Mouse (Mus musculus) heart, postnatal 0 days (tissue): ENCODE measurements around the gene Igfbpl1.

Source experiments
- CTCF ChIP-seq: IDR thresholded peaks from 2 replicates; pipeline ENCODE4 v1.5.1; 2016; ENCODE audit warnings: antibody characterized with exemption, control low read depth, low read depth
- EP300 ChIP-seq: IDR thresholded peaks from 2 replicates; pipeline ENCODE4 v1.6.1; 2016; ENCODE audit warnings: antibody characterized with exemption, low read depth

DNA sequence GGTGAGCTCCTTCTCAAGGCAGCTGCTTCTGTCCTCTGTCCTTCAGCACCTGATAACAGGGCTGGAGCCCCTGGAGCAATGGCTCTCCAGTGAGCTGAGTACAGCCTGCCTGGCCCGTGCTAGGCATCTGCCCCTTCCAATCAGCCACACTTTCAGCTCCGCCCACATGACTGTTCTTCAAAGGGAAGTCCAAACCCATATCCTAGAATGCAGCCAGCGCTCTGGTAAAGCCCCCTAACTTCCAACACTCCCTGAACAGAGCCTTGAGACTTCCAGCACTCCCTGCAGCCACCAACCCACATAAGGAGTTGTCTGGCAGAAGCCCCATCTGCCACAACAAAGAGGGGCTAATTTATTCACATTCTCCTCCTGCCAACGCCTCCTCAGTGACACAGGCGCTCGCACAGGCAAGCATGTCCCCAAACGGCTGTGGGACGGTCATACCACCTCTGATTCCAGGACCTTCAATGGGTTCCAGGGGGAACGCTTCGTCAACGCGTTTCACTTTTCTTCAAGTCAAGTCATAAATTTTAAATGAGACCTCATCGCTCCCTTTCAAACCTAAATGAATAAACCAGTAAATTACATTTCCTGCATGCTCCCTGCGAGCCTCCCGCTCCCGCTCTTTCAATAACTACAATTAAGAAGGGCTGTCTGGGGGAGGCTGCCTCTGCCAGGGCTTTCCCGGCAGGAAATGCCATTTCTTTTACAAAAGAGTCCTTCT lies 7.4 kb downstream of the Igfbpl1 start:
- TF ChIP-seq EP300 (peak; percentile 60; the same call in 1 of the 2 replicates), CTCF (no peak)
